Mouse (Mus musculus): ENCODE data around the gene Pou4f2. TPM values are rescaled to one million over a fixed set of nuclear protein-coding genes. Genes with fewer than 3 reads are reported as not detected.
A peak's percentile ranks its signal among the peaks of the same experiment; 100 is the strongest.

Gene Pou4f2
- polyA plus RNA-seq, 1 experiment from 2014 or later, result not detected

DNA sequence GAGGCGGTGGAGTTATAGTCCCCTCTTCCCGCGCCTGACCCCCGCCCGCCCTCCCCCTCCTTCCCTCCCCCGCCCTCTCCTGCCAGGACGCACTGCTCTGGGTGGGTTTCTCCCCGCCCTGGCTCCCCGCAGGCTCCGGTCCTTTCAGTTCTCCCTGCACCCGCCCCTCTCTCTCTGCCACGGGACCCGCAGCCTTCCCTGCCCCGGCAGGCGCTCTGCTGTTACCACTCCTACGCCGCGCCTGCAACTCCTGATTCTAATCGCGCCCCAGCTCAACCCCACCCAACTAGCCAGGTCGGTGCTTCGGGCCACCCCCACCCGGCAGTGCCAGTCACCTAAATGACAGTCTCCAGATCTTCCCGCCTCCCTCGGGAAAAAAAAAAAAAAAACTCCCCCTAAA is 216 bp upstream of the Pou4f2 start:
- 0 out of 2 replicates have a peak, but pooled peaks cover 7% of the 10 kb centered on the region for H3K4me1 ChIP-seq (ENCODE audit: control insufficient read depth, insufficient read depth, low read length)
- peak; percentile 59 for ATAC-seq (ENCODE audit: low FRiP score, low TSS enrichment)
- H3K9me3 ChIP-seq (ENCODE audit: control insufficient read depth, low read length), result no peaks in the 10 kb centered on the region

GRCm38 (mm10) chr8:78435624-78435960 is 853 bp downstream of the Pou4f2 start:
- no peak for ATAC-seq (ENCODE audit: low FRiP score, low TSS enrichment)
- H3K4me2 ChIP-seq (replicated peaks; ENCODE audit: low read depth, low read length), result peak overlapping the region; percentile 59
- H3K27ac ChIP-seq (ENCODE audit: low read depth, low read length), result no peak overlapping the region
- H3K9me3 ChIP-seq (ENCODE audit: control insufficient read depth, low read length), result no peaks in the 10 kb centered on the region
- no peaks in the 10 kb centered on the region for H3K36me3 ChIP-seq (ENCODE audit: control insufficient read depth, insufficient read depth, low read length)
- H3K9ac ChIP-seq (ENCODE audit: low read depth, low read length), result no peak overlapping the region
- H3K4me1 ChIP-seq (ENCODE audit: control insufficient read depth, insufficient read depth, low read length), result 0 out of 2 replicates have a peak, but pooled peaks cover 7% of the 10 kb centered on the region
- WGBS, result under 1% methylated on average over 18 of the region's 18 CpGs
- peaks cover 90% of the 10 kb centered on the region for H3K27me3 ChIP-seq (ENCODE audit: control insufficient read depth, insufficient read depth, low read length)
- H3K4me3 ChIP-seq (ENCODE audit: low read length), result peak overlapping the region; percentile 38; the same call in 1 of the 2 replicates

More for the DNA sequence above, 216 bp upstream of the Pou4f2 start:
- Histone ChIP-seq H3K4me2 (replicated peaks; ENCODE audit: low read depth, low read length) (peak overlapping the region; percentile 59), H3K36me3 (ENCODE audit: control insufficient read depth, insufficient read depth, low read length) (no peaks in the 10 kb centered on the region), H3K4me3 (ENCODE audit: low read length) (peak overlapping the region; percentile 38), H3K27ac (ENCODE audit: low read depth, low read length) (no peak overlapping the region), H3K9ac (ENCODE audit: low read depth, low read length) (no peak overlapping the region), H3K27me3 (ENCODE audit: control insufficient read depth, insufficient read depth, low read length) (peaks cover 95% of the 10 kb centered on the region)
- WGBS, result 0% methylated on average over 19 of the region's 25 CpGs

GRCm38 (mm10) chr8:78434823-78435623 is 1.4 kb downstream of the Pou4f2 start:
- peak overlapping the region; percentile 38; the same call in 1 of the 2 replicates for H3K4me3 ChIP-seq (ENCODE audit: low read length)

DNA sequence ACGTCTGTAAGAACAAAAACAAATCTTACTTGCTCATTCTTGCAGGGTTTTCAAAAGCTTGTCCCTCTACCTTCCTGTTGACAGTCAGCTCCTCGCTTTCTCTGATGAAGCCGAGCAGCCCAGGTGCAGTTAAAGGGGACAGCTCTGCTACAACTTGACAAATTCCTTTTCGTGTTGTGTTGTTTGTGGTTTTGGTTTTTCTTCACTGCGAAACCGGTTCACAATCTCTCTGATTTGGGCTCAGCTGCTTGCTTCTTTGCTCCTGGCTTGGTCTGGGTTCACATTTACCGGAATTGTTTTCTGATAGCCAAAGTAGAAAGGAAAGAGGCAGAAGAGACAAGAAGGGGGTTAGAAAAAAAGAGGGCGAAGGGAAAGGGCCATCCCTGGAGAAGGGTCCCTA is 2.1 kb downstream of the Pou4f2 start:
- no peak for ATAC-seq (ENCODE audit: low FRiP score, low TSS enrichment)
- 5% methylated on average over 8 of the region's 8 CpGs for whole genome bisulfite sequencing
- no peaks in the 10 kb centered on the region for H3K36me3 ChIP-seq (ENCODE audit: control insufficient read depth, insufficient read depth, low read length)
- H3K27ac ChIP-seq (ENCODE audit: low read depth, low read length), result no peak overlapping the region
- no peak overlapping the region for H3K9ac ChIP-seq (ENCODE audit: low read depth, low read length)
- H3K4me3 ChIP-seq (ENCODE audit: low read length), result 0 out of 2 replicates have a peak overlapping the region, but pooled peaks have one; percentile 4
- 0 out of 2 replicates have a peak, but pooled peaks cover 7% of the 10 kb centered on the region for H3K4me1 ChIP-seq (ENCODE audit: control insufficient read depth, insufficient read depth, low read length)
- H3K27me3 ChIP-seq (ENCODE audit: control insufficient read depth, insufficient read depth, low read length), result peaks cover 92% of the 10 kb centered on the region
- H3K4me2 ChIP-seq (replicated peaks; ENCODE audit: low read depth, low read length), result no peak overlapping the region
- no peaks in the 10 kb centered on the region for H3K9me3 ChIP-seq (ENCODE audit: control insufficient read depth, low read length)

More at GRCm38 (mm10) chr8:78434823-78435623, 1.4 kb downstream of the Pou4f2 start:
- Histone ChIP-seq H3K4me2 (replicated peaks; ENCODE audit: low read depth, low read length) (no peak overlapping the region), H3K27me3 (ENCODE audit: control insufficient read depth, insufficient read depth, low read length) (peaks cover 90% of the 10 kb centered on the region), H3K36me3 (ENCODE audit: control insufficient read depth, insufficient read depth, low read length) (no peaks in the 10 kb centered on the region), H3K9ac (ENCODE audit: low read depth, low read length) (no peak overlapping the region), H3K4me1 (ENCODE audit: control insufficient read depth, insufficient read depth, low read length) (0 out of 2 replicates have a peak, but pooled peaks cover 7% of the 10 kb centered on the region), H3K9me3 (ENCODE audit: control insufficient read depth, low read length) (no peaks in the 10 kb centered on the region), H3K27ac (ENCODE audit: low read depth, low read length) (no peak overlapping the region)
- no peak for ATAC-seq (ENCODE audit: low FRiP score, low TSS enrichment)
- 1% methylated on average over 62 of the region's 62 CpGs for WGBS

- no peak for ATAC-seq (ENCODE audit: low FRiP score, low TSS enrichment)
- WGBS, result 11% methylated on average over 5 of the region's 5 CpGs
Observed at GRCm38 (mm10) chr8:78433318-78433717, 3.1 kb downstream of the Pou4f2 start.

GRCm38 (mm10) chr8:78432451-78432850 is 4.0 kb downstream of the Pou4f2 start:
- H3K4me3 ChIP-seq (ENCODE audit: low read length), result no peak overlapping the region
- no peak overlapping the region for H3K4me2 ChIP-seq (replicated peaks; ENCODE audit: low read depth, low read length)
- peaks cover 88% of the 10 kb centered on the region for H3K27me3 ChIP-seq (ENCODE audit: control insufficient read depth, insufficient read depth, low read length)
- no peak for ATAC-seq (ENCODE audit: low FRiP score, low TSS enrichment)
- H3K36me3 ChIP-seq (ENCODE audit: control insufficient read depth, insufficient read depth, low read length), result no peaks in the 10 kb centered on the region
- 0 out of 2 replicates have a peak, but pooled peaks cover 7% of the 10 kb centered on the region for H3K4me1 ChIP-seq (ENCODE audit: control insufficient read depth, insufficient read depth, low read length)
- H3K9me3 ChIP-seq (ENCODE audit: control insufficient read depth, low read length), result no peaks in the 10 kb centered on the region
- H3K9ac ChIP-seq (ENCODE audit: low read depth, low read length), result no peak overlapping the region
- 24% methylated on average over 1 of the region's 1 CpGs for WGBS
- H3K27ac ChIP-seq (ENCODE audit: low read depth, low read length), result no peak overlapping the region

More at GRCm38 (mm10) chr8:78433318-78433717, 3.1 kb downstream of the Pou4f2 start:
- no peaks in the 10 kb centered on the region for H3K36me3 ChIP-seq (ENCODE audit: control insufficient read depth, insufficient read depth, low read length)
- peaks cover 89% of the 10 kb centered on the region for H3K27me3 ChIP-seq (ENCODE audit: control insufficient read depth, insufficient read depth, low read length)
- H3K9me3 ChIP-seq (ENCODE audit: control insufficient read depth, low read length), result no peaks in the 10 kb centered on the region
- H3K4me2 ChIP-seq (replicated peaks; ENCODE audit: low read depth, low read length), result no peak overlapping the region
- H3K27ac ChIP-seq (ENCODE audit: low read depth, low read length), result no peak overlapping the region
- H3K9ac ChIP-seq (ENCODE audit: low read depth, low read length), result no peak overlapping the region
- 0 out of 2 replicates have a peak, but pooled peaks cover 7% of the 10 kb centered on the region for H3K4me1 ChIP-seq (ENCODE audit: control insufficient read depth, insufficient read depth, low read length)
- no peak overlapping the region for H3K4me3 ChIP-seq (ENCODE audit: low read length)

DNA sequence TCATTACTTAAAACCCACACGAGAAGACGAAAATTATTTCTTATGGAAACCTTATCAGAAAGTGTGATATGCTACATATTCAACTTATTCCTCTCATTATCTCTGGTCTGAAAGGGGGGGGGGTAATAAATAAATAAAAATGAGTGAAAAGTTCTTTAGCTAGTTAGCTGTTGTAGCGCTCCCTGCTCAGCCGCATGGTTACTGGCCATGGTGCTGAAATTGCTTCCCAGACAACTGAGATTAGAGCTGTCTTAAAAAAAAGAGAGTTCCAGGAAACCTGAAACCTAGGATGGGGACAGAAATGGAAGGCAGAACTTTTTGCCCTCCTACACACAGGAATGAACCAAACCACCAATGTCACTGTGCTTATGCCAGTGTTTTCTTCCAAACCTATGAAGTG is 5.1 kb downstream of the Pou4f2 start:
- no peaks in the 10 kb centered on the region for H3K36me3 ChIP-seq (ENCODE audit: control insufficient read depth, insufficient read depth, low read length)
- no peaks in the 10 kb centered on the region for H3K9me3 ChIP-seq (ENCODE audit: control insufficient read depth, low read length)
- H3K9ac ChIP-seq (ENCODE audit: low read depth, low read length), result no peak overlapping the region
- WGBS, result 4% methylated on average over 4 of the region's 4 CpGs
- no peak overlapping the region for H3K27ac ChIP-seq (ENCODE audit: low read depth, low read length)
- H3K27me3 ChIP-seq (ENCODE audit: control insufficient read depth, insufficient read depth, low read length), result peaks cover 88% of the 10 kb centered on the region
- ATAC-seq (ENCODE audit: low FRiP score, low TSS enrichment), result no peak
- 0 out of 2 replicates have a peak, but pooled peaks cover 3% of the 10 kb centered on the region for H3K4me1 ChIP-seq (ENCODE audit: control insufficient read depth, insufficient read depth, low read length)
- no peak overlapping the region for H3K4me3 ChIP-seq (ENCODE audit: low read length)
- H3K4me2 ChIP-seq (replicated peaks; ENCODE audit: low read depth, low read length), result no peak overlapping the region

GRCm38 (mm10) chr8:78428148-78428547 is 8.3 kb downstream of the Pou4f2 start:
- Histone ChIP-seq H3K4me2 (replicated peaks; ENCODE audit: low read depth, low read length) (no peak overlapping the region), H3K36me3 (ENCODE audit: control insufficient read depth, insufficient read depth, low read length) (no peaks in the 10 kb centered on the region), H3K9me3 (ENCODE audit: control insufficient read depth, low read length) (no peaks in the 10 kb centered on the region), H3K27ac (ENCODE audit: low read depth, low read length) (no peak overlapping the region), H3K27me3 (ENCODE audit: control insufficient read depth, insufficient read depth, low read length) (peaks cover 85% of the 10 kb centered on the region), H3K4me3 (ENCODE audit: low read length) (no peak overlapping the region), H3K9ac (ENCODE audit: low read depth, low read length) (no peak overlapping the region), H3K4me1 (ENCODE audit: control insufficient read depth, insufficient read depth, low read length) (no peaks in the 10 kb centered on the region)
- WGBS, result 3% methylated on average over 11 of the region's 11 CpGs
- ATAC-seq (ENCODE audit: low FRiP score, low TSS enrichment), result no peak

DNA sequence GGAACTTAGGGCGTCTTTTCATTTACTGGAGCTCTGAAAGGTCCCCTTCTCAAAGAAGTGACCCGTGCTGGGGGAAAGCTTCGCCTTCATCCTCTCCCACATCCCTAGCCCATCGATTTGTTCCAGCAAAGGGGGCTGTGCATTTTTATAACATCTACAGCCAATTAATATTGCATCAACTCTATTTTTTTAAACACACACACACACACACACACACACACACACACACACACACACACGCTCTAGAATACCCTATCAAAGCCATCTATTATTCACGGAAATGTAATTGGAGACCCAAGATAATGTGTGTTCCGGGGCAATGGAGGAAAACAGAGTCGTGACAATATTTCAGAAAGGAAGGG is 8.7 kb downstream of the Pou4f2 start:
- H3K27ac ChIP-seq (ENCODE audit: low read depth, low read length), result no peak overlapping the region
- H3K27me3 ChIP-seq (ENCODE audit: control insufficient read depth, insufficient read depth, low read length), result peaks cover 86% of the 10 kb centered on the region
- H3K4me3 ChIP-seq (ENCODE audit: low read length), result no peak overlapping the region
- H3K9ac ChIP-seq (ENCODE audit: low read depth, low read length), result no peak overlapping the region
- H3K4me2 ChIP-seq (replicated peaks; ENCODE audit: low read depth, low read length), result no peak overlapping the region
- 0% methylated on average over 8 of the region's 8 CpGs for WGBS
- H3K4me1 ChIP-seq (ENCODE audit: control insufficient read depth, insufficient read depth, low read length), result no peaks in the 10 kb centered on the region
- no peaks in the 10 kb centered on the region for H3K9me3 ChIP-seq (ENCODE audit: control insufficient read depth, low read length)
- H3K36me3 ChIP-seq (ENCODE audit: control insufficient read depth, insufficient read depth, low read length), result no peaks in the 10 kb centered on the region
- ATAC-seq (ENCODE audit: low FRiP score, low TSS enrichment), result no peak

All from kidney, embryonic 14.5 days (tissue).